Mouse (Mus musculus) MN1 (cell line): ENCODE measurements at regions not wholly inside any gene's neighbourhood (a gene's known extent, or its start where the extent isn't known, plus 50 kb on each side); places are given as distances from the start of the nearest gene placed in this dataset.
A peak's percentile ranks its signal among the peaks of the same experiment; 100 is the strongest.

Source experiments
- DNase-seq: peaks from one replicate; pipeline ENCODE4 v3.0.0-alpha.2; 2016; ENCODE audit warnings: low spot score

- DNase-seq = peak; percentile 11
Measured at GRCm38 (mm10) chr10:98780938-98781337, 133.3 kb upstream of the Atp2b1 start.

GRCm38 (mm10) chr10:98781888-98782351 lies 132.3 kb upstream of the Atp2b1 start:
- DNase-seq = no peak

DNA sequence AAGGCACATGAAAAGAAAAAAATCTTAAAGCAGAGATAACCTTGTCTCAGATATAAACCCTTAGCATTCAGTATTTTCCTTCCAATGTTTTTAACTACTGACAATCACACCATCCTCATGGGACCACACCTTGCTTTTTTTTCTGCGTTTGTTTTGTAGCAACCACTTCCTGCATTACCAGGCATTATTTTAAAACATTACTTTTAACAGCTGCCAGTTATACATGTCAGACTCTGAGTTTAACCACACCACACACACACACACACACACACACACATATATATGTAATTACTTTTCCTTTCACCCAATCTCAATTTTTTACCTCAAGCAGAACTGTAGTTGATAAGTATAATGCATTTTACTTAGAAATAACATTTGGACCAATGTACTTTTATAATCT lies 128.8 kb upstream of the Atp2b1 start:
- DNase-seq = no peak

GRCm38 (mm10) chr10:98786089-98786488 lies 128.1 kb upstream of the Atp2b1 start:
- no peak for DNase-seq

DNA sequence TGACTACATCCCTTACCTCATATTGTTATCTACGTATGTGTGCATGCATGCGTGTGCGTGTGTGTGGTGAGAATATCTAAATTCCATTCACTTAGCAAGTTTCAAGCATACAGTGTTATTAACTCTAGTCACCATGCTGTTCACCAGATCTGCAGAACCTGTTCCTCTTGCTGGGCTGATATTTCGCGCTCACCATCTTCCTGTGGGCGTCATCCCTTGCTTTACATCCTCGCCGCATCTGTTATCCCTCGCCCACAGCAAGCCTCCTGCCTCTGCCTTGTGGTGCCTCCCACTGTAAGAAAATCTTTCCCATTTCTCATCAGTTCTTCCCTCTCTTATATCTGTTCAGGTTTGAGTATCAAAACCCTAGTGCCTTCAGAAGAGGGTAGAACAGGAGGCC lies 124.4 kb upstream of the Atp2b1 start:
- DNase-seq = no peak

DNA sequence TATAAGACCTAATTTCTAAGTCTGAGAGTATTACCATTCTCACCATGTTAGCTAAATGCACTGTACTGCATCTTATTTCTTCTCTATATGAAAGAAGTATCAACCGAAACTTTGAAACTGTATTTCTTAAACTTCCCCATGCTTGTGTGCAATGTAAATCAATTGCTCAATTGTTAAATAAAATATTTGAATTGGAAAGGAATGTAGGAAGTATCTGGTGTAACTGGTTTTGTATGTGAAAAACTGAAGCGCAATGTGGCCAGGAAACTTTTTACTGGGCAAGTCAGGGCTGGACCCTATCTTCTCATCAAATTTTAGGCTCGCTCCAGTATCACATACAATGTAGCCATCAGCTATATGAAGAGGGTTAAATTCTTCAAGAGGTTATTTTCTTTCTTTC lies 123.8 kb upstream of the Atp2b1 start:
- DNase-seq = no peak

GRCm38 (mm10) chr10:98792019-98792741 lies 122.0 kb upstream of the Atp2b1 start:
- DNase-seq = no peak

- DNase-seq = no peak
Measured at GRCm38 (mm10) chr10:98793926-98794536, 120.2 kb upstream of the Atp2b1 start.

GRCm38 (mm10) chr10:98796016-98796415 lies 118.2 kb upstream of the Atp2b1 start:
- DNase-seq = no peak

DNA sequence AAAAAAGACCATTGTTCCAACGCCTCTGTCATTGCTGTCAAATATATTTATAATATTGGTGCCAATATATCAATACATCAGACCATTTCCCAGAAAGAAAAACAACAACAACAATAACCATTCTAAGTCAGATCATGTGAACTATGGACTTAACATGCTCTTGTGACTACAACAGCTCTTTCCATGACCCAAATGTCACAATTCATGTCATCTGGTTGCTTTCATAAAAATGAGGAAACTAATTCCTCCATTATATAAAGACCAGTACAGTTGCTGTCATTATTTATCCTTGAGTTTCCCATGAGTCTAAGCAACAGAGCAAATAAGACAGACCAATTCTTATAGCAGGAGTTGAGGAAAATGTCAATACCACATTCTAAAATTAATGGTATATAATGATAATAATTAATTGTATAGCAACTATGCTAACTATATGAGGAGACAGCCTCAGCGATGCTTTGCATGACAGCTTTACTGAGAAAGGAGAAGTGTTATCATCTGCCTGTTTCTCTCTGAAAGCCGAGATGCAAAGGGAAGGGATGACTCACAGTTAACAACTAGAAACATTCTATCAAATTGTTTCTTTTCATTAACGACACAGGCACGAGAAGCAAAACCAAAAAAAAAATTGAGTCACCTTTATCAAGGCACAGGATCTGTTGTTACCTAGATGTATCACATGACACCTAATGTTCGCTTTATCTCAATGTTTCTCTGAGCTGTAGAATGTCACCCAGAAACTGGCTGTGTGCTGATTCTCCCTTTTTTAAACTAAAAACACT lies 115.4 kb upstream of the Atp2b1 start:
- DNase-seq = no peak

- no peak for DNase-seq
Measured at GRCm38 (mm10) chr10:98799830-98800229, 114.4 kb upstream of the Atp2b1 start.

DNA sequence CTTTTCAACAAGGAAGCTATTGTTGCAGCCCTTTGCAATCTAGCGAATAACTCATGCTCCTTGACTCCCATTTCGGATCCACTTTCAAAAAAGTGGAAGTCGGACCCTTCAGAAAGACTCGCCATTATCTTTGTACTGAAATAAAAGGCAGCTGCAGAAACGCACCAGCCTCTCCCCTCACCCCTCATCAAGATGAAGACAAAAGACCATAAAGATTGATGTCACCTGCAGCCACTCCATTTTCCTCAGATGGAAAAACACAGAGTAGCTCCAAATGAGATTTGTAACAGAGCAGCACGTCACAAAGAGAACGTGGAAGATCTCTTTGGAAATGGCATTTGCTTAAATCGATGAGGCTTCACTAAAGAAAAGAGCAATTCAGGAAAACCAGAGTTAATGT lies 113.3 kb upstream of the Atp2b1 start:
- DNase-seq = no peak

GRCm38 (mm10) chr10:98805013-98805412 lies 109.2 kb upstream of the Atp2b1 start:
- DNase-seq = no peak

DNA sequence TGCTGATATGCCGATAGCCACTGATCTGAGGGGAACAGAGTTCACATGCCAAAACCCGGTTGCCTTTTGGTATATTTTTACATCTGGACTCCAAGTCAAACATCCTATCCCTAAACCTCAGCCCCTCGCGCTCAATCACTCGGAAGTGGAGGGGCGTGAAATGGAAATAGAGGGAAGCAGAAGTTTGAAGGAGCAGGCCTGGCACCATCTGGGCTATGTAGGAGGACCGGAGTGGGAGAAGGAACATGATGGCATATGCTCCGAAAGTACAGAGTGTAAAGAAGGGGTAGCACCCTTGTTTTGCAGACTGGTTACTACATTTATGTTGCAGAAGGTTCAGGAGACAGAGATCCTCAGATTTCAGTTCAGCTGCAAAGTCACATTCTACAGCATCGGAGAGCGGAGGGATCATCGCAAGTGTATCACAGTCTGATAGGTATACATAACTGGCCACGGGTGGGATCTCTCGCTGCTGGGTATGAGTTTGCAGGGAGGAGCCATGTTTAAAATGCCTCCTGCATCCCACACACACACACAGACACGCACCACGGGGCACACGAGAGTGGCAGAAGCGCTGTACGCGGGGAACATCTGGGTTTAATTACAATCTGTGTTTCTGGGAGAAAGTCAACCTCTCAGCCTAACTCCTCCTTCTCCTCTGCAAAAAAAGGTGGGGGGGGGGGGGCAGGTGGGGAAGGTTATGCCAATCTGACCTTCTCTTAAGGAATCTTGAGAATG lies 107.2 kb upstream of the Atp2b1 start:
- DNase-seq = no peak

DNA sequence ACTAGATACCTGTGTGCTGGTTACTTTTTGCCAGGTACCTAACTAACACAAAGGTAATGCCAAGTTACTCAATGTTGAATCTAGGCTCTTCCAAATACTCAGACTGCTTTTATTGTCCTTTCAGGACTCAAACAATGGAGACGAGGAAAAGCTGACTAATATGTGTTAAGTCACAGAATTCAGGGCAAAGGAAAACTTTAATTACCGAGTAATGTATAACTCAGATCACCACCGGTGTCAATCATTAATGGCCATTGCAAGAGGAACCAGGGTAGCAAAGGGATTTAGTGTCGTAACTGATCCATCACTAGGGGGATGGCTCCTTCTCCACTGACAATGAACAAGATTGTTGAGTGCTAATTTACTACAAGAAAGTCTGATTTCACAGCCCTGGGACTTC lies 105.6 kb upstream of the Atp2b1 start:
- DNase-seq = no peak

GRCm38 (mm10) chr10:98829051-98829450 lies 85.2 kb upstream of the Atp2b1 start:
- DNase-seq = no peak

GRCm38 (mm10) chr10:98831488-98831887 lies 82.7 kb upstream of the Atp2b1 start:
- no peak for DNase-seq

GRCm38 (mm10) chr10:98837289-98838181 lies 76.7 kb upstream of the Atp2b1 start:
- no peak for DNase-seq

DNA sequence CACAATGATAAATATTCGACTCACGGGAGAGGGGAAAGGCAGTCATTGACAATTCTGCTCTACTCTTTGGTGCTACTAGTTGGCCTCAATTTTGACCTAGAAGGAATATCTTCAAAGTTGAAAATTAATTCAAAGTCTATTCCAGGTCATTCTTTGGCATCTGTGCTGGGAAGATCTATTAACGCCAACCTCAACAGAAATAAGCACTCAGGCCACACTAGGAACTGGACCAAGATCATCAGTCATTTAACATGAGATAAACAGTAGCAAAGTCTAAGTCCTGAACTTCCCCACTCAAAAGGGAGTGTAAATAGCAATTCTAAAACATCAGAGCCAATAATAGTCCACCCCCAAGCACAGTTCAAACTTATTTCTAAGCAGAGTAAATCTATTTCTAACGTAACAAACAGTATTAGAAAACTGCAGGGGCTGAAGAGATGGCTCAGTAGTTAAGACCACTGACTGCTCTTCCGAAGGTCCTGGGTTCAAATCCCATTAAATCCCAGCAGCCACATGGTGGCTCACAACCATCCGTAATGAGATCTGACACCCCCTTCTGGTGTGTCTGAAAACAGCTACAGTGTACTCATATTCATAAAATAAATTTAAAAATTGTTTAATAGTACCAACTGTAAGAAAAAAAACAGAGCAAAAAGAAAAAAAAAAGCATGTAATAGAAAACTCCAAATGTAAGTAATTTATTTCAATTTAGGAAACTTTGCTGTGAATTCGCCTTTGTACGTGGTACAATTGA lies 75.1 kb upstream of the Atp2b1 start:
- DNase-seq = no peak

DNA sequence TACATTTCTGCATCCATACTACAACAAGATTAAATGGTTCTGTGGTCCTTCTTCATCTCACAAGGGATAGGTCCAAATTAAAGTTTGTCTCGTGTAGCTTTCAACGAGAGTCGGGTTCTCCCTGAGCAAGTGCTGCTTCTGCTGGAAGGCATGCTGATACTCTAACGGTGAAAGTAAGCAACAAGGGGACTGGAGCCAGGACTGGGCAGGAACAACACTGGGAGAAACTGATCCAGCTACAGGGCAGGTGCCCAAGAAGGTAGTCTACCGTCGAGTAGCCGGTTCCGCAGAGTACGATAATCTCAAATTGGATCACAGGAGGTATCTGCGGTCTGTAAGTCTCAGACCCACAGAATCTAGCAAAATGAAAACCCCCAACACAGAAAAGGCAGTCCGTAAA lies 74.2 kb upstream of the Atp2b1 start:
- DNase-seq = no peak

DNA sequence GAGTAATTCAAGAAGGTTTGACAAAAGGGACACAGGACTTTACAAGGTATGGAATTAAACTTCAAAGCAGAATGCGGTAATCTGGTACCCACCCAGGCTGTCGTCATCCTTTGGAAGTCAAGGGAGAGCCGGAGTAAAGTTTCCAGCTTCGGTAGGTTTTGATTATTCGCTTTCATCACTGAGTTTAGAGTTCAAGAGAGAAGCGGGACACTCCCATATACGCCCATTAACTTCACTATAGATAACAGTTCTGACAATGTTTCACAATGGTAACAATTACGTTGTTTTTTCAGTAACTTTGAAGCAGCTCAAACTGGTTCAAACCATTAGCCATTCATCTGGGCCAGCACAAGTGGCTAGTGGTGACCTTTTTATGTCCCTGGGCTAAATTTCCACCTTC lies 73.8 kb upstream of the Atp2b1 start:
- no peak for DNase-seq
